Mouse (Mus musculus) T-cell, adult 2 months (primary cell): ENCODE measurements around the gene Zfp266.
A peak's percentile ranks its signal among the peaks of the same experiment; 100 is the strongest.
"Not testable (repeated sequence)": the region's sequence is repeated elsewhere in the genome, so short reads cannot be mapped to it uniquely, and the experiment has no call there.

Experiments
- DNase-seq: peaks from one replicate; pipeline ENCODE4 v3.0.0; 2022; ENCODE audit warnings: low spot score

Zfp266 gene

GRCm38 (mm10) chr9:20521306-20521957 lies at the start of gene Zfp266:
Gene Zfp266 (minus strand): TSS chr9:20521417.
- DNase-seq, result peak; percentile 85

GRCm38 (mm10) chr9:20565326-20566030 lies 44.3 kb upstream of the Zfp266 start:
- not testable (repeated sequence) for DNase-seq

- DNase-seq, result no peak
These were observed 41.0 kb upstream of the Zfp266 start for GRCm38 (mm10) chr9:20562177-20562576.

GRCm38 (mm10) chr9:20552698-20553097 lies 31.5 kb upstream of the Zfp266 start:
- DNase-seq, result no peak

- no peak for DNase-seq
These were observed 30.6 kb upstream of the Zfp266 start for GRCm38 (mm10) chr9:20551781-20552275.

- DNase-seq, result no peak
These were observed 23.9 kb upstream of the Zfp266 start for GRCm38 (mm10) chr9:20545151-20545550.

GRCm38 (mm10) chr9:20544070-20544821 lies 23.0 kb upstream of the Zfp266 start:
- DNase-seq, result peak; percentile 81

- no peak for DNase-seq
These were observed 22.3 kb upstream of the Zfp266 start for GRCm38 (mm10) chr9:20543496-20543895.

GRCm38 (mm10) chr9:20536598-20536997 lies 15.4 kb upstream of the Zfp266 start:
- DNase-seq, result no peak

GRCm38 (mm10) chr9:20534326-20534926 lies 13.2 kb upstream of the Zfp266 start:
- DNase-seq, result no peak

GRCm38 (mm10) chr9:20520531-20521210 lies 546 bp downstream of the Zfp266 start:
- DNase-seq, result no peak

- DNase-seq, result no peak
These were observed 1.3 kb downstream of the Zfp266 start for GRCm38 (mm10) chr9:20519949-20520348.

- no peak for DNase-seq
These were observed 2.5 kb downstream of the Zfp266 start for GRCm38 (mm10) chr9:20518708-20519107.

- no peak for DNase-seq
These were observed 3.5 kb downstream of the Zfp266 start for GRCm38 (mm10) chr9:20517727-20518126.

- DNase-seq, result no peak
These were observed 7.2 kb downstream of the Zfp266 start for GRCm38 (mm10) chr9:20514016-20514415.

- no peak for DNase-seq
These were observed 8.5 kb downstream of the Zfp266 start for GRCm38 (mm10) chr9:20512714-20513113.

GRCm38 (mm10) chr9:20511645-20512044 lies 9.6 kb downstream of the Zfp266 start:
- DNase-seq, result no peak

- no peak for DNase-seq
These were observed 10.9 kb downstream of the Zfp266 start for GRCm38 (mm10) chr9:20510346-20510745.

GRCm38 (mm10) chr9:20509676-20510075 lies 11.5 kb downstream of the Zfp266 start:
- no peak for DNase-seq

GRCm38 (mm10) chr9:20504801-20505200 lies 16.4 kb downstream of the Zfp266 start:
- no peak for DNase-seq

GRCm38 (mm10) chr9:20493281-20493680 lies 27.9 kb downstream of the Zfp266 start:
- DNase-seq, result peak; percentile 4
